Mouse (Mus musculus) stomach, postnatal 0 days (tissue): Measurements from ENCODE around the gene Zcchc14.

Experiments used
- CTCF ChIP-seq: IDR thresholded peaks from 2 replicates; pipeline ENCODE4 v1.5.1; 2016; ENCODE audit warnings: antibody characterized with exemption, low read depth, mild to moderate bottlenecking, moderate library complexity
- EP300 ChIP-seq: optimal IDR thresholded peaks from 2 replicates; pipeline ENCODE3; 2016; ENCODE audit warnings: antibody characterized with exemption

GRCm38 (mm10) chr8:121681457-121681856 is 28.8 kb upstream of the Zcchc14 start:
- TF ChIP-seq CTCF (no peak), EP300 (no peak)
